Mouse (Mus musculus) kidney, postnatal 25 days (tissue): ENCODE measurements around the gene Gm26602.

Source experiments
- DNase-seq, 2 experiments: peaks; one replicate each; pipeline ENCODE4 v3.0.0; 2021; ENCODE audit warnings: mixed read lengths in 2 of 2

Gm26602 gene

DNA sequence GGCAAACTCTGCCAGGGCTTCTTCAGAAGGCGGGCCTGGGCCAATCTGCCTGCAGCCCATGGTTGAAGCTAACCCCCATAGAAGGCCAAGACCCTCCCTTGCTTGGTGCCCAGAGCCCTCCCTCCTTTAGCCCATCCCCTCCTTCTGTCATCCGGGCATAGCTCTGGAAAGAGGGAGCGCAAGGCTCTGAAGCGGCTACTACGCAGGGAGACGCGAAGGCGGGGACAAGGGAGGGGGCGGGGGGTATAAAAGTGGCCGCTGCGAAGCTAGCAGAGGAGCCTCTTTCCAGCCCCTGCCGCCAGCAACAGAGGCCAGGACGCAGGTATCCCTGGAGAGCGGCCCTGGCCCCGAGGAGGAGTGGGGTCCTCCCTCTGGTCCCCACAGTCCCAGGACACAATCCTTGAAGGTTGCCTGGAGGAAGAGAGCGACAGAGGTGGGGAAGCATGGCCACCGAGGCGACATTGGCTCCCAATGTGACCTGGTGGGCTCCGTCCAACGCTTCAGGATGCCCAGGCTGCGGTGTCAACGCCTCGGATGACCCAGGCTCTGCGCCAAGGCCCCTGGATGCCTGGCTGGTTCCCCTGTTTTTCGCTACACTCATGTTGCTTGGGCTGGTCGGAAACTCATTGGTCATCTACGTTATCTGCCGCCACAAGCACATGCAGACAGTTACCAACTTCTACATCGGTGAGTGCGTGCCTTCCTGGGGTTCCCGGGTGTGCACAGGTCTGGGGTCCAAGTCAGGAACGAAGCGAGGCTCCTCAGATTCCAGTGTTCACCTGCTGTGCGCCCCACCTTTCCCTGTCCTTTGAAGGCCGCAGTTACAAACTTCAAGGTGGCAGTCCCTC lies 7.8 kb downstream of the Gm26602 start:
- DNase-seq, result no peak

DNA sequence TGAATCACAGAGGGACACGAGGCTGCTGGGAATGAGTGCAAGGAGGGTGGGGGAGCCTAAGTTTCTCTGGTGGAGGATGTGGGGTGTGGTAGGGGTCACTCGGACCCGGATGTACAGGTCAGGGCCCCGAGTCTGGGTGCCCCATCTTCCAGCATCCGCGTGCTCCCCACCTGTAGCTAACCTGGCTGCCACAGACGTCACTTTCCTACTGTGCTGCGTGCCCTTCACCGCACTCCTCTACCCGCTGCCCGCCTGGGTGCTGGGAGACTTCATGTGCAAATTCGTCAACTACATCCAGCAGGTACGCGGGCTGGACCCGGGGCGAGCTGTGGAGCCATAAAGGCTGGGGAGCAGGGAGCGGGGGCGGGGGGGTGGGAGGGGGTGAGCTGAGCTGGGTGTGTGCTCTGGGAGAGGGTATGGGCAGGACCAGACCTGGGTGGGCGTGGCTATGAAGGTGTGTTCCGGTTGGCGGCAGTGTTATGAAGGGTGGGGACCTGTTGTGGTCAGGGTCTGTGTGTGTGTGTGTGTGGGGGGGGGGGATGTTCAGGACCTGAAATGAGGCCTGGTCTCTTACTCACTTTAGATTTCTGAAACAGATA lies 8.7 kb downstream of the Gm26602 start:
- DNase-seq, result peak in 1 of 2 experiments; percentile 54

DNA sequence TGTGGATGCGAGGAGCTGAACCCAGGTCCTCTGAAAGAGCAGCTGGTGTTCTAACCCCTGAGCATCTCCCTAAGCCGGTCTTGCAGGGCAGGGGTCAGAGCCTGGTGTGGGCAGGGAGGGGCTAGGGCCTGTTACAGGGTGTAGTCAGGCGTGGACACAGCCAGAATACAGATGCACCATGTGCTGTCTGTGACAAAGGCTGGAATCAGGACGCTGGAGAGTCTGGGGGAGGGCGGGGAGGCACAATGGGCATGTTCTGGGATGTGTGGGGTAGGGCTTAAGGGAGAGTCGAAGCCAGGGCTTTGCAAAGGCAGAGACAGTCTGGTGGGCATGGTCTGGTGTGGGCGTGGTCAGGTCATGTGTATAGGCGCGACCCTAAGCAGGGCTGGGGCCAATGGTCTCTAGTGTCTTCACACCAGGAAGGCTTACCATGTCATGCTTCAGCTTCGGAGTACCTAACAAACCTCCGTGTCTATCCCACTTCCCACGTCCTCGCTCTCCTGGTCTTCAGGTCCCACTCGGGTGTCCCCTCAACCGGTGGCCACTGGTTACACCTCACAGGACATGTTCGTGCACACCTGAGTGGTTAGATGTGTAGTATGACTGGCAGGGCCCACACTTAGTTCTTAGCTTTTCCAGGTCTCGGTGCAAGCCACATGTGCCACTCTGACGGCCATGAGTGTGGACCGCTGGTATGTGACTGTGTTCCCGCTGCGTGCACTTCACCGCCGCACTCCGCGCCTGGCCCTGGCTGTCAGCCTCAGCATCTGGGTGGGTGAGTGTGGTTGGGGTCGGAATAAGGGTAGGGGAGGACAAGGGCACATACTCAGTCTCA lies 9.6 kb downstream of the Gm26602 start:
- no peak for DNase-seq

DNA sequence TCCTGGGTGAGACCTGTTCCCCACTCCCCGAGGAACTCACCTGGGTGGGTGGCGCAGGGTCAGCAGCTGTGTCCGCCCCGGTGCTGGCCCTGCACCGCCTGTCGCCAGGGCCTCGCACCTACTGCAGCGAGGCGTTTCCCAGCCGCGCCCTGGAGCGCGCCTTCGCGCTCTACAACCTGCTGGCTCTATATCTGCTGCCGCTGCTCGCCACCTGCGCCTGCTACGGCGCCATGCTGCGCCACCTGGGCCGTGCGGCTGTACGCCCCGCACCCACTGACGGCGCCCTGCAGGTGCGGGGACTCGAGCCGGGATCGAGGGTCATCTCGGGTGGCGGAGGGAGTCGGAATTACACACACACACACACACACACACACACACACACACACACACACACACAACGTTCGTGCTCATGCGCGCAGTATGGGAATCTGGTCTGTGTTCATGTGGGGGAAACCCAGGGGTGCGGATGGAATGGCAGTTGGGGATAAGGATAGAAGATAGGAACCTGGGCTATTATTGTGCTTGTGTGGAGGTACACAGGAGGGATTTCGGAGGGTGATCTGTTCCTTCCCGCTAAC lies 10.4 kb downstream of the Gm26602 start, which contains the start of gene R3hdm4:
Gene R3hdm4, minus strand, starts transcription at position 251 of the 578 bp plus-strand sequence.
- no peak for DNase-seq

DNA sequence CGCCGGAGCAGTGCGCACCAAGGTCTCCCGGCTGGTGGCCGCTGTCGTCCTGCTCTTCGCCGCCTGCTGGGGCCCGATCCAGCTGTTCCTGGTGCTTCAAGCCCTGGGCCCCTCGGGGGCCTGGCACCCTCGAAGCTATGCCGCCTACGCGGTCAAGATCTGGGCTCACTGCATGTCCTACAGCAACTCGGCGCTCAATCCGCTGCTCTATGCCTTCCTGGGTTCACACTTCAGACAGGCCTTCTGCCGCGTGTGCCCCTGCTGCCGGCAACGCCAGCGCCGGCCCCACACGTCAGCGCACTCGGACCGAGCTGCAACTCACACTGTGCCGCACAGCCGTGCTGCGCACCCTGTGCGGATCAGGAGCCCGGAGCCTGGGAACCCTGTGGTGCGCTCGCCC lies 10.9 kb downstream of the Gm26602 start:
- no peak for DNase-seq

DNA sequence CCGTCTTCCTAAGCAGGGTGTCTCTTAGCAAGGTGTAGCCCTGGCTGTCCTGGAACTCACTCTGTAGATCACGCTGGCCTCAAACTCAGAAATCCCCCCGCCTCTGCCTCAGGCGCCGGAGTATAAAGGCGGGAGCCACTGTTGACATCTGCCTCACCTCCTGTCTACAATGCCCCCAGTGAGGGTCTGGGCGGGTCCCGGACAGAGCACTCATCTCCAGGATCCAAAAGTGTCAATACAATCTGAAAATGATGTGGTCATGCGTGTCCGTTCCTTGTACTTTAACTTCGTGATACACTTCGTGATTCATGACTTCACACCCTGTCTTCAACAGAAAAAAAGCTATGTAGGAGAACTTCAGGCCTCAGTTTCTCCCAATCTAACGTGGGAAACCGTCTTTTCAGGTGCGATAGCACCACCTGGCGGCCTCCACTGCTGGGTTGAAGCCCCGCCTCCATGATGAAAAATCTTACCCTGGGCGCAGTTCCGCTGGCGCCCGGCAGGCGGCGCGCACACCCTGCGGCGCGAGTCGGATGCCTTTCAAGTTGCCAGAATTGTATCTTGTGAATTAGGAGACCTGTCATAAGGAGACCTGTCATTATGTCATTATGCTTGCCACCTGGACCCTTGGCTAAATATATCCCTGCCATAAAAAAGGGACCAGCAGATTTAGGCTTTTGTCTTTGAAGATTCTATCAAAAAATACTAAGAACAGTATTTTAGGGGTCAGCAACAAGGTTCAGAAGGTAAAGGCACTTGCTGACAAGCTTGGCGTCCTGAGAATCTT lies 14.5 kb downstream of the Gm26602 start:
- peak; percentile 89 to 96 for DNase-seq

DNA sequence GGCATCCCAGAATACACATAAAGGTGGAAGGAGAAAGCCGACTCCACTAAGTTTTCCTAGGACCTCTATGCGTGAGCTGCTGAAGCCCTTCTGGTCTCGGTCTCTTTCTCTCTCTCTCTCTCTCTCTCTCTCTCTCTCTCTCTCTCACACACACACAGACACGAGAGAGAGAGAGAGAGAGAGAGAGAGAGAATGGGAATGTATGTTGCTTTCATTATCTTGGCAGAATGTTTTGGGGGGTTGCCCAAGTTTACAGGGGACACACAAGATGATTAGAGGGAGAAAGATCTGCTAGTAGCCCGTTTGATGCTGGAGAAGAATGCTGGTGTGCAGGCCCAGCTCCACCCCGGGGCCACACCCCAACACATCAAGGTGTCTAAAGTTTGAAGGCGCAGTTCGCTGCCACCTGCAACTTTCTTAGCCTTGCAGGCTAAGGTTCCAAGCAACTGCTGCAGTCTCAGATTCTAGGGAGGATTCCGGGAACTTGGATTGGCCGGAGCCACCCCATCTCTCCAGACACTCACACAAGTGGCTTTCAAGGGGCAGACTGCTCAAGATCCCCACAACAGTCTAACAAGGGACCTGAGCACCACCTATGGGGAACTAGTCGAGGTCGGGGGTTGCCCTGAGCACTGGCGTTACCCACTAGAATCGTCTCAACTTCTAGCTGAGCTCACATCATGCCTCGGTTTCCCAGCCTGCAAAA lies 15.3 kb downstream of the Gm26602 start:
- DNase-seq, result no peak

DNA sequence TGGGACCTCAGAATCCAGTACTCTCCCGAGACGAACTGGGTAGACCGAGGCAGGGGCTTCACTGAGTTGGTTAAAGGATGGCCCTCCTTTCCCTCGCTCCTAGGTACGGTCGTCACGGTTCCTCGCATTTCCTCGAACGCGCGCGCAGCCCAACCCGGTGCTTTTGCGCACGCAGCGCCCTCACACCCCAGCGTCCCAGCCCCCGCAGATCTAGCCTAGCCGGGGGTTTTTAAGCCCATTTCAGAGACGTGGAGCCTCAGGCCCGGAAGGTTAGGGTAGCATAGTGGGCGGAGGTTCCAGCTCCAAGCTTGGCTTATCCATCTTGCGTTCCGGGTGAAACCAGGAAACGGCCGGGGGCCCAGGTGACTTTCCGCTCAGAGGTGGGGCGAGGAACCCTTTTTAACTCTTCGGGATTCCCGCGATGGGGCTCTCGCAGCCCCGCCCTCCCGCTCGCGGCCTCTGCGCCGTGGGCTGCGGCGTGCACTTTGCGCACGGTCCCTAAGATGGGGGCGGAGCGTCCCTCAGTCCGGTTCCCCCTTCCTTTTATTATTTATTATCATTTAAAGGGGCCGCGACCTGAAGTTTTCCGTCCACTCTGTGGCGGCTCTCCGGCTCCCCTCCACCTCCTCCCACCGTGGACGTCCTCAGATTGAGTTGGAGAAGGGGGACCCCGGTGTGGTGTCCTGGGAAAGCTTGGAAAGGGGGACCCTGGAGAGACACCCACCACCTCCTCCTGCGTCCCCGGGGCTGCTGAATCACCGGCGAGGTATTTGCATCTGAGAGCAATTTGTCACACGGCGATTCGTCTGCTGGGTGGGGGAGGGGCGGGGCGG lies 16.1 kb downstream of the Gm26602 start, which contains the start of gene Arid3a:
Gene Arid3a, plus strand, starts transcription at position 553 of the 833 bp plus-strand sequence.
- DNase-seq, result peak; percentile 90 to 94

DNA sequence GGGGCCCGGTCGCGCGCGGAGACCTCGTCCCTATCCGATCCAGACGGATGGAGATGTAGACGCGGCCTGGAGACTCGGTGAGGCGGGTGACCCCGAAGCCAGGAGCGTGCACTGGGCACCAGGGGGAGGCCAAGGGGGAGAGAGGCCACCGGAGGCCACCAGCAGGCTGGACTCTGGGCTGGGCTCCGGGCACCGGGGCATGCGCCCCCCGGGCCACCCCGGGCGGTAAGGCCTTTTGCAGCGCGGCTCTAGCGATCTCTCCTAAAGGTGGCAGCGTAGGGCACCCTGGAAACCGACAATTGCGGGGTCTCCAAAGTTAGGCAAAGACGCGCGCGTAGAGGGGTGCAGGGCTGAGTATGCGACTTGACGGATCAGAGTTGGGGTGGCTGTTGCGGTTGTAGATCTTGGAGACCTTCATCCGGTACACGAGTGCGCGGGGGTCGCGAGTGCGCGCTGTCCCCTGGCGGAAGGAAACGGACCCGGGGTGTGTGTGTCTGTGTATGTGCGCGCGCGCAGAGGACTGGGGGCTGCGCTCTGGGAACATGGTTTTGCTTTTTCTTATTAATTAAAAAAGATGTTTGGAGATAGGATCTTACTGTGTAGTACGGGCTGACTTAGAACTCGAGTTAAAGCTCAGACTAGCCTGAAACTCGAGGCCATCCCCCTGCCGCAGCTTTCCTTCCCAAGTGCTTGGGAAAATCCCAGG lies 16.8 kb downstream of the Gm26602 start:
- DNase-seq, result peak; percentile 62 to 81

DNA sequence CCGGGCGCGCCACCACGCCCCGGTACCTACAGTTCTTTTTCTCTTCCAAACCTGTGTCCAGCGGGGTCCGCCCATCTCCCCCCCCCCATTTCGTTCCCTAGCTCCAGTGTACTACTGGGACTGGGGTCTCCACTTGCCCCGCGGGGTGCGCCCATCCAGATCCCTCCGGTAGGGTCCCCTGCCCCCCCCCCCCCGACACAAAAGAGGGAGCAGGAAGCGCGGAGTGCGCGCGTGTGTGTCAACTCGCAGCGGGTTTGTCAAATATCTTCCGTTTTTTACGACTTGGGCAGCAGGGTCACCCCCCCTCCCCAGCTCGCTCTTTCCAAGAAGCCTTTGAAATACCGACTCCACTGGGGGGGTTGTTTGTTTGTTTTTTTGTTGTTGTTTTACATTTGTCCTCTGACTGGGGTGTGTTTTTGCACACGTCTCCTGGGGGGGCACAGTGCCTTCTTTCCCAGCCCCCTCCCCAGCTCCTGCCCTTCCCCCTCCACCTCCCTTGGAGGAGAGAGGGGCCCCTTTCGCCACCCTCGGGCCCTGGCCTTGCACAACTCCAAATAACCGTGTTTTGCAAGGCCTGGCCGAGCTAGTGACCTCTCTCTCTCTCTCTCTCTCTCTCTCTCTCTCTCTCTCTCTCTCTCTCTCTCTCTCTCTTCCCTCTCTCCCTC lies 17.5 kb downstream of the Gm26602 start:
- DNase-seq, result peak; percentile 47 to 72

DNA sequence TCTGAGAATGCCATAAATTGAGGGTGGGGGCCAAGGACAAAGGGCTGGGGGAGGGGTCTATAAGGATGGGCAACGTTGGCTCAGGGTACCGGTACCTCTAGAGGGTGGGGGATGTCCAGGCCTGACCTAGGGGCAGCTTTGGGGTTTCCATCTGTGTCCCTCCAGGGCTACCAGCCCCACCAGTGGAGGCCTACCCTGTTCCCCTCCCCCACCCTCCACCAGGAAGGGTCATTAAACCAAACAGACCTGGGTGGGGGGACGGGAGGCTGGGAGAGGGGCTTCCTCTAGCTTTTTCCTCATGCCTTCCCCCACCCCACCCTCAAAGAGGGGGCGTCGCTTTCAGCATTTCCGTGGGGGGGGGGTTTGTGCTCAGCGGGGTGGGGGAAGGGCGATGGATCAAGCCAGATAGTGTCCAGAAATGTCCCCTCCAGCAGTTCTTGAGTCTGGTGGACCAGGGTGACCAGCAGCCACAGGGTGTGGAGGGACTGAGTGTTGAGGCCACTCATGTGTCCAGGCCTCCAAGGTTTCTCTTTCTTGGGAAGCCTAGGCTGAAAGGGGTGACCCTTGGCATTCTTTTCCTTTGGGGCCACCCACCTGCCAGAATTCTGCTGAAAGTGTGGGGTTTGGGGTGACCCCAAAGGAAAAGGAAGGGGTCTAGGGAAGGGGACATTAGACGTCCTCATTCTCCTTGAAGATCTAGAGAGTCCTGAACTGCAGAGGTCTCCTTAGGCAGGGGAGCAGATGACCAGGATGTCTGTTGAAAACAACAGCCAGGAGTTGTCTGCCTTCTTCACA lies 18.4 kb downstream of the Gm26602 start:
- no peak for DNase-seq

DNA sequence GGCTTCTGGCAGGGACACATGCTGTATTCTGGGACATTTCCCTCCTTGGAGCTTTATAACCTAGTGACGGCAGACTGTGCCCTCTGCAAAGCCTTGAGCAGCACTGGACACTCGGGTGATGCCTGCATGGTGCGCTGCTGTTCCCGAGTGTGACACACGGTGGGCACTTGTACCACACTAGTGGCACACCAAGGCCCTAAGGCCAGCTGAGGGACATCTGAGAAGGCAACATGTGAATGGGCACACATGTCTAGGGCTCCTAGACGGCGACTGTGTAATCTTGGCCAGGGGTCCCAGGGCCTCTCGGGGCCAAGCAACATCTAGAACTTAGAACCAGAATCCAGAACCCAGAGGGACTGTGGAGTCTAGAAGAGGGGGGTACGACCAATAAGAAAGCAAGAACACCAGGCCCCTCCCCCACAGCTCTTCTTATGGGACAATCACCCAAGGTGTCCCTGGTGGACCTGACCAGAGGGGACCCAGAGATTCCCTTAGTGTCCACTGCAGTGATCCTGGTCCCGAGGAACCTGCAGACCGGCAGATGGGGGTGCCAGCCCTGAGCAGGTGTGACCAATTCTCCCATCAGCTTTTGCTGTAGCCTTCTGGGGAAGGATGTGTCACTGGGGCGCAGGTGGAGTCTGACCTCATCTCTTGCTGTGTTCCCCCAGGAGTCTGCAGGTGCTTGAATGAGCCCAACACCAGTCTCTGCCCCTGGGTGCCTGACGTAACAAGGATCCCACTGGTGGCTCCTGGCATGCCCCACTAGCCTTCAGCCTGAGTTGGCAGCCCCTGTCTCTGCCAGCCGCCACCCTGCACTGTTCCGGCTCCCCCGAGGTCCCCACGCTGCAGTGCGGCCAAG lies 19.5 kb downstream of the Gm26602 start:
- DNase-seq, result no peak

DNA sequence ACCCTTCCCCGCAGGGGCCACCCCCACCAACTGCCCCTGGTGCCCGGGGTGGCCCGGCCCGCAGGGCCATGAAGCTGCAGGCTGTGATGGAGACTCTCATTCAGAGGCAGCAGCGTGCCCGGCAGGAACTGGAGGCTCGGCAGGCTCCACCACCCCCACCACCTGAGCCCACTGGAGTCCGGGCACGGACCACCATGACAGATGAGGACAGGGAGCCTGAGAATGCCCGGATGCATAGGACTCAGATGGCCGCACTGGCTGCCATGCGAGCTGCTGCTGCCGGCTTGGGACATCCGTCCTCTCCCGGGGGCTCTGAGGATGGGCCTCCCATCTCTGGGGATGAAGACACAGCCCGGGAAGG lies 20.1 kb downstream of the Gm26602 start:
- no peak for DNase-seq

DNA sequence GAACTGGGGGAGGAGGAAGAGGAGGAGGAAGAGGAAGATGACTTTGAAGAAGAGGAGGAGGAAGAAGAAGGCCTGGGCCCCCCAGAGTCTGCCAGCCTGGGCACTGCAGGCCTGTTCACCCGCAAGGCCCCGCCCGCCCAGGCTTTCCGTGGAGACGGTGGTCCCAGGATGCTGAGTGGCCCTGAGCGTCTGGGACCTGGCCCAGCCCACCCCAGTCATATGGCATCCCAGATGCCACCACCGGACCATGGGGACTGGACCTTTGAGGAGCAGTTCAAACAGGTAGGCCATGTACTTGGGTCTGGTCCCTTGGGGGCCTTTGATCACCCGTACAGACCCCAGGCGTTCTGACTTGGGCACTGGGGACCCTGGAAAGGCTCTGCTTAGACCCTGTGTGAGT lies 21.1 kb downstream of the Gm26602 start:
- DNase-seq, result no peak

DNA sequence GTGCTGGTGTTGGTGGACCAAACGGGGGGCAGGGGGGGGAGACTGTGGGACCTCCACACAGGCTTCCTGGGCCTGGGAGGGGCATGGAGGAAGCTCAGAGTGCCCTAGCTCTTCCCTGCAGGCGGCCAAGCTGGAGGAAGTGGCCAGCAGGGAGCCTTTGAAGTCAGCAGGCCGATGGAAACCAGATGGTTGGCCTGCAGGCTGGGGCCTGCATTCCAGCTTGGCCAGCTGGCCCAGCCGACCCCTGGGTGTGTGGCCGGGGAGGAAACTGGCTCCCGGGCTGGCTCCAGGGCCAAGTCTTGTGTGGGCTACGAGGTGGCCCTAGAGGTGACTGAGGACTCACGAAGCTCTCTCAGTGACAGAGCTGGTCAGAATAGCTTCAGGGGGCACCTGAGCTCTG lies 22.1 kb downstream of the Gm26602 start:
- peak; percentile 61 to 80 for DNase-seq

DNA sequence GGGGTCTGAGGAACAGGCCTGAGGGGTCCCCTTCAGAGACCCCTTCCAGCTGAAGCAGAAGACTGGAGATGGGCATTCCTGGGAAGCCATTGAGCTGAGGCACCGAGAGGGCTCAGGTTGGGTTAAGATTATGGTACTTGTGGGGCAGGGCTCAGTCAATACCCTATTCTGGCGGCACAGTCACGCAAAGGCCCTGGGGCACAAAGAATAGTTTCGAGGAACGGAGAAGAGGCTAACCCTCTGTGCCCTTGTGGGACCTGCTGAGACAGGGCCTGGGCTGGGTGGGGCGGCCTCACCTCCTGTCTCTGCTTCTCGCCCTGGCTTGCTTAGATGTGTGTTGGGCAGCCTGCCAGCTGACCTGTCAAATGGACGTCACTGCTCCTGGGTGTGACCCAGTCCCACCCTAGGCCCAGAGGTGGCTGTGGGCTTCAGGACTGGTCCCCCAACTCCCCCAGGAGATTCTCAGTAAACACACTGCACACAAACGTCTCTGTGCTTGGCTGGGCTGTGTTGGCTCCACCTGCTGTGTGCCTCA lies 22.6 kb downstream of the Gm26602 start:
- DNase-seq, result peak; percentile 61 to 64

DNA sequence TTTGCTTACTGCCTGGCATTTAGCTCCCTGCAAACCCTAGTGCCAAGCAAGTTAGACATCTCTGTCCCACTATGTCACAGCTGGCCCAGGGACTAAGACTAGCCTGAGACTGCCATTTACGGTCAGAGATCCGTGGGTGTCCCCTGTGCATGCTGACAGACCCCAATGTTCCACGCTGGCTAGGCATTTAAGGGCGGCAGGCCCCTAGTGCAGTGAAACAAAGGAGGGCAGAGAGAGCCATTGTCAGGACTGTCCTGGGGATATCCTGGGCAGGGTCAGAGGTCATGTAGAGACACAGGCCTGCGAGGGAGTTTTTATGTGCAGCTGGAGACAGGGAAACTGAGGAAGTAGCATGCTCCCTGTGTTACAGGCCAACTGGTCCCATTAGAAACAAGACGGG lies 23.2 kb downstream of the Gm26602 start:
- DNase-seq, result no peak
